ENCODE assay signal across 8 mouse cellular contexts in genomic region chr10:67025573-67026236, GRCm38 (mm10).
DNase-seq lines count a peak whose midpoint lies in the region; ATAC-seq and TF ChIP-seq lines count a peak whose summit lies in the region.

No protein-coding gene starts in this region.

- TF ChIP-seq CTCF in brain, embryonic 14.5 days (IDR thresholded peaks at IDR 0.05; ENCODE audit: borderline replicate concordance, extremely low read depth, insufficient read depth, insufficient read length): no peak

- H3K9me3 ChIP-seq in ES-E14 (ENCODE audit: control insufficient read depth, insufficient read depth, low read depth, low read length): no peaks in the 10 kb centered on the region
- H3K9me3 ChIP-seq in forebrain, embryonic 16.5 days (ENCODE audit: control insufficient read depth, low read length): no peaks in the 10 kb centered on the region

- no peak for DNase-seq in ES-E14 (ENCODE audit: low read depth, low spot score)
- DNase-seq in brain, embryonic 14.5 days (ENCODE audit: low read depth): peak; percentile 89
- DNase-seq in layer of hippocampus, adult 9-11 months: peak; percentile 71
- peak; percentile 88 for DNase-seq in lung, postnatal 10 days
- DNase-seq in right cerebral cortex, postnatal 10 days (ENCODE audit: low spot score in 2 of 2): peak; percentile 82 to 85
- DNase-seq in thymus, adult 18-20 months: no peak

- H3K9ac ChIP-seq in ES-E14 (ENCODE audit: insufficient read depth, low read depth, low read length, poor library complexity, severe bottlenecking): no peak overlapping the region; the same call in 1 of the 2 replicates
- H3K9ac ChIP-seq in forebrain, embryonic 16.5 days (replicated peaks; ENCODE audit: low read depth, low read length): no peak overlapping the region

- no peak for TF ChIP-seq POLR2A in brain, embryonic 14.5 days (IDR thresholded peaks at IDR 0.05; ENCODE audit: borderline replicate concordance, extremely low read depth, insufficient read depth, insufficient read length, poor library complexity, severe bottlenecking)

- H3K27me3 ChIP-seq in forebrain, embryonic 16.5 days (replicated peaks; ENCODE audit: control insufficient read depth, insufficient read depth, low read length): no peaks in the 10 kb centered on the region

- H3K4me2 ChIP-seq in forebrain, embryonic 16.5 days (ENCODE audit: low read length): no peak overlapping the region

- H3K4me3 ChIP-seq in ES-E14 (ENCODE audit: insufficient read depth in 1 of 2, low read depth in 1 of 2, low read length in 2 of 2, poor library complexity in 1 of 2, severe bottlenecking in 1 of 2): no peak overlapping the region
- no peak overlapping the region for H3K4me3 ChIP-seq in forebrain, embryonic 16.5 days (replicated peaks; ENCODE audit: low read length)

- in situ Hi-C loops in ES-E14 (cut with MboI; ENCODE audit: low sequenced_read_pairs in 2 of 2, unreplicated experiment in 2 of 2): no loop called here

- ATAC-seq in forebrain, embryonic 16.5 days: peak; percentile 88
- peak; percentile 93 to 97 for ATAC-seq in hematopoietic stem cell, adult 5-6 weeks (replicated peaks in 1 of 2; ENCODE audit: insufficient read depth in 1 of 2, low FRiP score in 2 of 2, low TSS enrichment in 1 of 2, low read depth in 1 of 2, poor library complexity in 2 of 2, severe bottlenecking in 2 of 2)

- H3K4me1 ChIP-seq in ES-E14 (ENCODE audit: control insufficient read depth in 2 of 2, insufficient read depth in 2 of 2, low read length in 2 of 2, poor library complexity in 1 of 2): peaks cover 7 to 15% of the 10 kb centered on the region in 2 experiments; a peak in 2 of 4 replicates
- H3K4me1 ChIP-seq in forebrain, embryonic 16.5 days (replicated peaks; ENCODE audit: control insufficient read depth, insufficient read depth, low read length): peaks cover 11% of the 10 kb centered on the region

- peaks cover 10% of the 10 kb centered on the region for H3K36me3 ChIP-seq in ES-E14 (ENCODE audit: control insufficient read depth, insufficient read depth, low read length, poor library complexity, severe bottlenecking)
- H3K36me3 ChIP-seq in forebrain, embryonic 16.5 days (ENCODE audit: control insufficient read depth, insufficient read depth): peaks cover 7% of the 10 kb centered on the region; the same call in 1 of the 2 replicates

- WGBS in forebrain, embryonic 16.5 days: 39% methylated on average over 10 of the region's 10 CpGs

- H3K27ac ChIP-seq in ES-E14 (ENCODE audit: insufficient read depth, low read depth, low read length, poor library complexity, severe bottlenecking): peak overlapping the region; percentile 81
- H3K27ac ChIP-seq in forebrain, embryonic 16.5 days (ENCODE audit: low read length): peak overlapping the region; percentile 51

TF ChIP-seq in ES-E14, 5 proteins besides CTCF, POLR2A, EP300 and RAD21:
- TF ChIP-seq CHD2 (IDR thresholded peaks at IDR 0.05; ENCODE audit: low read depth, low read length) (no peak), HCFC1 (IDR thresholded peaks at IDR 0.05; ENCODE audit: borderline replicate concordance, insufficient read depth, low read length) (no peak), MAFK (IDR thresholded peaks at IDR 0.05; ENCODE audit: insufficient read depth, low read depth, low read length) (peak; percentile 93), ZNF384 (IDR thresholded peaks at IDR 0.05; ENCODE audit: low read depth, low read length) (no peak), ZC3H11A (IDR thresholded peaks at IDR 0.05; ENCODE audit: borderline replicate concordance, low read depth, low read length) (no peak)

Comparison
In these comparisons a context has a peak if more than half of its experiments do, and no peak if none do; other contexts are left out.
1. DNase-seq: peak in brain, embryonic 14.5 days (single experiment), layer of hippocampus, adult 9-11 months (single experiment), lung, postnatal 10 days (single experiment) and right cerebral cortex, postnatal 10 days (2 of 2); none in ES-E14 (single experiment) and thymus, adult 18-20 months (0 of 2).